Comparison of ENCODE assay signal across 21 mouse cellular contexts in genomic region chr9:5412446-5413111, GRCm38 (mm10).
DNase-seq lines count a peak whose midpoint lies in the region; ATAC-seq lines count a peak whose summit lies in the region.
"Had no signal": no experiment of that assay in that cellular context is flagged by ENCODE, and none has a peak within 500 bp of the region (broad histone marks: within the 10 kb centered on the region; RNA-seq: fewer than 3 reads in every experiment).

No protein-coding gene starts in this region.

- no peak overlapping the region for H3K9ac ChIP-seq in forebrain, embryonic 11.5 days (ENCODE audit: low read length)
- no peak overlapping the region for H3K9ac ChIP-seq in forebrain, embryonic 16.5 days (replicated peaks; ENCODE audit: low read depth, low read length)
- H3K9ac ChIP-seq in midbrain, embryonic 14.5 days (replicated peaks; ENCODE audit: low read length) = no peak overlapping the region
- H3K9ac ChIP-seq: embryonic facial prominence, embryonic 15.5 days; limb, embryonic 15.5 days had no signal

- WGBS in forebrain, embryonic 11.5 days = 22% methylated on average over 4 of the region's 4 CpGs
- WGBS in forebrain, embryonic 10.5 days = 30% methylated on average over 4 of the region's 4 CpGs
- WGBS in forebrain, embryonic 16.5 days = 8% methylated on average over 4 of the region's 4 CpGs
- 17% methylated on average over 4 of the region's 4 CpGs for WGBS in midbrain, embryonic 14.5 days

- no peaks in the 10 kb centered on the region for H3K4me1 ChIP-seq in forebrain, embryonic 11.5 days (replicated peaks; ENCODE audit: control insufficient read depth, insufficient read depth, low read length)
- peaks cover 9% of the 10 kb centered on the region for H3K4me1 ChIP-seq in forebrain, embryonic 10.5 days
- H3K4me1 ChIP-seq in forebrain, embryonic 16.5 days (replicated peaks; ENCODE audit: control insufficient read depth, insufficient read depth, low read length) = peaks cover 2% of the 10 kb centered on the region; the same call in 1 of the 2 replicates
- 0 out of 2 replicates have a peak, but pooled peaks cover 5% of the 10 kb centered on the region for H3K4me1 ChIP-seq in midbrain, embryonic 14.5 days (ENCODE audit: control insufficient read depth, insufficient read depth, low read length)
- H3K4me1 ChIP-seq: embryonic facial prominence, embryonic 15.5 days; heart, embryonic 10.5 days; limb, embryonic 15.5 days had no signal

- H3K9me3 ChIP-seq in forebrain, embryonic 11.5 days (ENCODE audit: control insufficient read depth, low read length) = no peaks in the 10 kb centered on the region
- no peaks in the 10 kb centered on the region for H3K9me3 ChIP-seq in forebrain, embryonic 10.5 days
- no peaks in the 10 kb centered on the region for H3K9me3 ChIP-seq in forebrain, embryonic 16.5 days (ENCODE audit: control insufficient read depth, low read length)
- H3K9me3 ChIP-seq in midbrain, embryonic 14.5 days (ENCODE audit: control insufficient read depth, low read length) = no peaks in the 10 kb centered on the region
- H3K9me3 ChIP-seq: embryonic facial prominence, embryonic 15.5 days; heart, embryonic 10.5 days; limb, embryonic 15.5 days had no signal

- peak; percentile 77 for ATAC-seq in forebrain, embryonic 11.5 days (replicated peaks; ENCODE audit: low FRiP score)
- peak; percentile 84 for ATAC-seq in forebrain, embryonic 16.5 days
- ATAC-seq in midbrain, embryonic 14.5 days (ENCODE audit: low FRiP score, low TSS enrichment) = peak; percentile 77
- ATAC-seq: intestine, embryonic 16.5 days; Patski had no signal

- no peak overlapping the region for H3K27ac ChIP-seq in forebrain, embryonic 11.5 days (ENCODE audit: low read depth, low read length)
- no peak overlapping the region for H3K27ac ChIP-seq in forebrain, embryonic 10.5 days
- H3K27ac ChIP-seq in forebrain, embryonic 16.5 days (ENCODE audit: low read length) = no peak overlapping the region
- H3K27ac ChIP-seq in midbrain, embryonic 14.5 days (replicated peaks; ENCODE audit: low read depth, low read length) = no peak overlapping the region
- H3K27ac ChIP-seq: embryonic facial prominence, embryonic 15.5 days; heart, embryonic 10.5 days; limb, embryonic 15.5 days; stomach, postnatal 0 days had no signal

- DNase-seq in forebrain, embryonic 11.5 days (ENCODE audit: low spot score) = no peak
- no peak for DNase-seq in forebrain, embryonic 10.5 days (ENCODE audit: extremely low spot score, low spot score)
- DNase-seq in ES-CJ7 (ENCODE audit: low read depth, low spot score) = peak; percentile 73
- DNase-seq in midbrain, embryonic 14.5 days = peak; percentile 46
- no peak for DNase-seq in right cerebral cortex, postnatal 36 days (ENCODE audit: low spot score in 2 of 2)
- DNase-seq in right cerebral cortex, postnatal 14 days = no peak
- DNase-seq in lung, postnatal 14 days = no peak
- DNase-seq: adrenal gland, adult 2 months; cerebellum, adult 2 months; gastrocnemius, postnatal 10 days; lung, adult 2 months; thymus, postnatal 14 days had no signal

- no peaks in the 10 kb centered on the region for H3K36me3 ChIP-seq in forebrain, embryonic 11.5 days (ENCODE audit: control insufficient read depth, insufficient read depth, low read length)
- H3K36me3 ChIP-seq in forebrain, embryonic 10.5 days (replicated peaks) = no peaks in the 10 kb centered on the region
- no peaks in the 10 kb centered on the region for H3K36me3 ChIP-seq in forebrain, embryonic 16.5 days (ENCODE audit: control insufficient read depth, insufficient read depth)
- H3K36me3 ChIP-seq in midbrain, embryonic 14.5 days (ENCODE audit: control insufficient read depth, insufficient read depth, low read length) = no peaks in the 10 kb centered on the region
- H3K36me3 ChIP-seq: embryonic facial prominence, embryonic 15.5 days; heart, embryonic 10.5 days; limb, embryonic 15.5 days had no signal

- no peaks in the 10 kb centered on the region for H3K27me3 ChIP-seq in forebrain, embryonic 11.5 days (ENCODE audit: control insufficient read depth, insufficient read depth, low read length)
- H3K27me3 ChIP-seq in forebrain, embryonic 10.5 days (ENCODE audit: poor library complexity, severe bottlenecking) = no peaks in the 10 kb centered on the region
- H3K27me3 ChIP-seq in forebrain, embryonic 16.5 days (replicated peaks; ENCODE audit: control insufficient read depth, insufficient read depth, low read length) = no peaks in the 10 kb centered on the region
- H3K27me3 ChIP-seq in midbrain, embryonic 14.5 days (ENCODE audit: control insufficient read depth, insufficient read depth, low read length) = no peaks in the 10 kb centered on the region
- H3K27me3 ChIP-seq: CH12.LX; embryonic facial prominence, embryonic 15.5 days; limb, embryonic 15.5 days had no signal

- no peak overlapping the region for H3K4me3 ChIP-seq in forebrain, embryonic 11.5 days (ENCODE audit: low read depth, low read length)
- no peak overlapping the region for H3K4me3 ChIP-seq in forebrain, embryonic 10.5 days
- H3K4me3 ChIP-seq in forebrain, embryonic 16.5 days (replicated peaks; ENCODE audit: low read length) = no peak overlapping the region
- H3K4me3 ChIP-seq in midbrain, embryonic 14.5 days (replicated peaks; ENCODE audit: low read depth, low read length) = no peak overlapping the region
- H3K4me3 ChIP-seq: embryonic facial prominence, embryonic 15.5 days; heart, embryonic 10.5 days; limb, embryonic 15.5 days; myocyte had no signal

- no peak overlapping the region for H3K4me2 ChIP-seq in forebrain, embryonic 11.5 days (ENCODE audit: low read depth, low read length, severe bottlenecking)
- H3K4me2 ChIP-seq in forebrain, embryonic 16.5 days (ENCODE audit: low read length) = no peak overlapping the region
- H3K4me2 ChIP-seq in midbrain, embryonic 14.5 days (ENCODE audit: low read length) = no peak overlapping the region
- H3K4me2 ChIP-seq: embryonic facial prominence, embryonic 15.5 days; limb, embryonic 15.5 days had no signal

Comparison
In these comparisons a context has a peak if more than half of its experiments do, and no peak if none do; other contexts are left out.
1. DNase-seq: peak in ES-CJ7 (single experiment) and midbrain, embryonic 14.5 days (single experiment); none in forebrain, embryonic 11.5 days (single experiment), forebrain, embryonic 10.5 days (single experiment), right cerebral cortex, postnatal 36 days (0 of 2), right cerebral cortex, postnatal 14 days (single experiment) and lung, postnatal 14 days (single experiment).
2. Peak in every context shown above with its lines, with median percentiles within 50 percentile points of each other: ATAC-seq.